Mouse (Mus musculus): ENCODE results near the gene Fgfr2. TPM values are rescaled to one million over a fixed set of nuclear protein-coding genes. Genes with fewer than 3 reads are reported as not detected.

Fgfr2 gene
- polyA plus RNA-seq, 1 experiment: 1.7 TPM

GRCm38 (mm10) chr7:132893336-132893735 is 229.8 kb downstream of the Fgfr2 start:
- H3K79me3 ChIP-seq (ENCODE audit: low read depth): no peaks in the 10 kb centered on the region
- no peak overlapping the region for H3ac ChIP-seq (ENCODE audit: control insufficient read depth, insufficient read length, low read depth)
- H3K79me2 ChIP-seq (ENCODE audit: control insufficient read depth, insufficient read depth): no peaks in the 10 kb centered on the region
- no peak overlapping the region for H3K4me3 ChIP-seq (ENCODE audit: insufficient read depth, poor library complexity, severe bottlenecking)
- no peaks in the 10 kb centered on the region for H3K36me3 ChIP-seq (ENCODE audit: control insufficient read depth, insufficient read depth)
- no peaks in the 10 kb centered on the region for H3K27me3 ChIP-seq (ENCODE audit: control insufficient read depth, insufficient read depth, insufficient read length)
- TF ChIP-seq CEBPB (IDR thresholded peaks at IDR 0.05; ENCODE audit: low read depth) (no peak), CTCF (IDR thresholded peaks at IDR 0.05; ENCODE audit: control insufficient read depth, insufficient read depth, insufficient read length) (no peak), FOSL1 (IDR thresholded peaks at IDR 0.05; ENCODE audit: insufficient read depth, low read length, poor library complexity, severe bottlenecking) (no peak), USF1 (IDR thresholded peaks at IDR 0.05; ENCODE audit: low read depth) (no peak), MYOG (IDR thresholded peaks at IDR 0.05; ENCODE audit: control insufficient read depth, extremely low read depth, insufficient read length) (no peak), MYOD1 (IDR thresholded peaks at IDR 0.05; ENCODE audit: control insufficient read depth, insufficient read length, low read depth) (no peak), MAX (IDR thresholded peaks at IDR 0.05) (no peak)

DNA sequence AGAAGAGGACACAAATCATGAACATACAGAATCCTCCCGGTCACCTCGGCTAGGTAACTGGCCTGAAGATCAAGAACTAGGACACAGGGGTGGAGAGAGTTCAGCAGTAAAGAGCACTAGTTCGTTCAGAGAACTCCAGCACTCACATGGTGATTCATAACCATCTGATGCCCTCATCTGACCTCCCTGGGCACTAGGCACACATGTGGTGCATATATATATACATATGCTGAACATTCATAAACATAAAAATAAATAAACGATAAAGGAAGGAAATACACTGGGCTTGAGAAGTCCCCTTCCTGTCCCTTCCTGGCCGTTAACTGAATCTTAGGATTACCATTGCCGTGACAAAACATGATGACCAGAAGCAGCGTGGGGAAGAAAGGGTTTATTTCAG is 230.3 kb downstream of the Fgfr2 start:
- no peaks in the 10 kb centered on the region for H3K79me3 ChIP-seq (ENCODE audit: low read depth)
- H3K4me3 ChIP-seq (ENCODE audit: insufficient read depth, poor library complexity, severe bottlenecking): no peak overlapping the region
- H3ac ChIP-seq (ENCODE audit: control insufficient read depth, insufficient read length, low read depth): no peak overlapping the region
- no peaks in the 10 kb centered on the region for H3K79me2 ChIP-seq (ENCODE audit: control insufficient read depth, insufficient read depth)
- H3K36me3 ChIP-seq (ENCODE audit: control insufficient read depth, insufficient read depth): no peaks in the 10 kb centered on the region
- TF ChIP-seq MYOD1 (IDR thresholded peaks at IDR 0.05; ENCODE audit: control insufficient read depth, insufficient read length, low read depth) (no peak), CEBPB (IDR thresholded peaks at IDR 0.05; ENCODE audit: low read depth) (no peak), MAX (IDR thresholded peaks at IDR 0.05) (no peak), CTCF (IDR thresholded peaks at IDR 0.05; ENCODE audit: control insufficient read depth, insufficient read depth, insufficient read length) (no peak), FOSL1 (IDR thresholded peaks at IDR 0.05; ENCODE audit: insufficient read depth, low read length, poor library complexity, severe bottlenecking) (no peak), USF1 (IDR thresholded peaks at IDR 0.05; ENCODE audit: low read depth) (no peak), MYOG (IDR thresholded peaks at IDR 0.05; ENCODE audit: control insufficient read depth, extremely low read depth, insufficient read length) (no peak)
- no peaks in the 10 kb centered on the region for H3K27me3 ChIP-seq (ENCODE audit: control insufficient read depth, insufficient read depth, insufficient read length)

- no peaks in the 10 kb centered on the region for H3K79me2 ChIP-seq (ENCODE audit: control insufficient read depth, insufficient read depth)
- no peaks in the 10 kb centered on the region for H3K79me3 ChIP-seq (ENCODE audit: low read depth)
- H3K4me3 ChIP-seq (ENCODE audit: insufficient read depth, poor library complexity, severe bottlenecking): no peak overlapping the region
- TF ChIP-seq MAX (IDR thresholded peaks at IDR 0.05) (no peak), USF1 (IDR thresholded peaks at IDR 0.05; ENCODE audit: low read depth) (no peak), FOSL1 (IDR thresholded peaks at IDR 0.05; ENCODE audit: insufficient read depth, low read length, poor library complexity, severe bottlenecking) (no peak), MYOG (IDR thresholded peaks at IDR 0.05; ENCODE audit: control insufficient read depth, extremely low read depth, insufficient read length) (no peak), MYOD1 (IDR thresholded peaks at IDR 0.05; ENCODE audit: control insufficient read depth, insufficient read length, low read depth) (no peak), CTCF (IDR thresholded peaks at IDR 0.05; ENCODE audit: control insufficient read depth, insufficient read depth, insufficient read length) (no peak), CEBPB (IDR thresholded peaks at IDR 0.05; ENCODE audit: low read depth) (no peak)
- H3ac ChIP-seq (ENCODE audit: control insufficient read depth, insufficient read length, low read depth): no peak overlapping the region
- H3K27me3 ChIP-seq (ENCODE audit: control insufficient read depth, insufficient read depth, insufficient read length): no peaks in the 10 kb centered on the region
- no peaks in the 10 kb centered on the region for H3K36me3 ChIP-seq (ENCODE audit: control insufficient read depth, insufficient read depth)
Observed at GRCm38 (mm10) chr7:132892311-132892661, 230.9 kb downstream of the Fgfr2 start.

- no peak overlapping the region for H3K4me3 ChIP-seq (ENCODE audit: insufficient read depth, poor library complexity, severe bottlenecking)
- TF ChIP-seq CTCF (IDR thresholded peaks at IDR 0.05; ENCODE audit: control insufficient read depth, insufficient read depth, insufficient read length) (no peak), CEBPB (IDR thresholded peaks at IDR 0.05; ENCODE audit: low read depth) (no peak), MYOD1 (IDR thresholded peaks at IDR 0.05; ENCODE audit: control insufficient read depth, insufficient read length, low read depth) (no peak), FOSL1 (IDR thresholded peaks at IDR 0.05; ENCODE audit: insufficient read depth, low read length, poor library complexity, severe bottlenecking) (no peak), MYOG (IDR thresholded peaks at IDR 0.05; ENCODE audit: control insufficient read depth, extremely low read depth, insufficient read length) (no peak), MAX (IDR thresholded peaks at IDR 0.05) (no peak), USF1 (IDR thresholded peaks at IDR 0.05; ENCODE audit: low read depth) (no peak)
- H3K27me3 ChIP-seq (ENCODE audit: control insufficient read depth, insufficient read depth, insufficient read length): no peaks in the 10 kb centered on the region
- H3ac ChIP-seq (ENCODE audit: control insufficient read depth, insufficient read length, low read depth): no peak overlapping the region
- H3K79me3 ChIP-seq (ENCODE audit: low read depth): no peaks in the 10 kb centered on the region
- no peaks in the 10 kb centered on the region for H3K79me2 ChIP-seq (ENCODE audit: control insufficient read depth, insufficient read depth)
- no peaks in the 10 kb centered on the region for H3K36me3 ChIP-seq (ENCODE audit: control insufficient read depth, insufficient read depth)
Observed at GRCm38 (mm10) chr7:132891561-132892310, 231.4 kb downstream of the Fgfr2 start.

- Histone ChIP-seq H3K4me3 (ENCODE audit: insufficient read depth, poor library complexity, severe bottlenecking) (no peak overlapping the region), H3ac (ENCODE audit: control insufficient read depth, insufficient read length, low read depth) (no peak overlapping the region), H3K79me3 (ENCODE audit: low read depth) (no peaks in the 10 kb centered on the region), H3K79me2 (ENCODE audit: control insufficient read depth, insufficient read depth) (no peaks in the 10 kb centered on the region), H3K36me3 (ENCODE audit: control insufficient read depth, insufficient read depth) (no peaks in the 10 kb centered on the region), H3K27me3 (ENCODE audit: control insufficient read depth, insufficient read depth, insufficient read length) (no peaks in the 10 kb centered on the region)
- TF ChIP-seq USF1 (IDR thresholded peaks at IDR 0.05; ENCODE audit: low read depth) (no peak), MYOG (IDR thresholded peaks at IDR 0.05; ENCODE audit: control insufficient read depth, extremely low read depth, insufficient read length) (no peak), MAX (IDR thresholded peaks at IDR 0.05) (no peak), CTCF (IDR thresholded peaks at IDR 0.05; ENCODE audit: control insufficient read depth, insufficient read depth, insufficient read length) (no peak), MYOD1 (IDR thresholded peaks at IDR 0.05; ENCODE audit: control insufficient read depth, insufficient read length, low read depth) (no peak), CEBPB (IDR thresholded peaks at IDR 0.05; ENCODE audit: low read depth) (no peak), FOSL1 (IDR thresholded peaks at IDR 0.05; ENCODE audit: insufficient read depth, low read length, poor library complexity, severe bottlenecking) (no peak)
Observed at GRCm38 (mm10) chr7:132890201-132890600, 232.9 kb downstream of the Fgfr2 start.
